Mouse (Mus musculus): ENCODE data around the gene Tdrd12. TPM values are rescaled to one million over a fixed set of nuclear protein-coding genes. Genes with fewer than 3 reads are reported as not detected.
"Not testable (repeated sequence)": the region's sequence is repeated elsewhere in the genome, so short reads cannot be mapped to it uniquely, and the experiment has no call there.

Gene Tdrd12
- polyA plus RNA-seq, 1 experiment from 2014 or later: 1.5 TPM

DNA sequence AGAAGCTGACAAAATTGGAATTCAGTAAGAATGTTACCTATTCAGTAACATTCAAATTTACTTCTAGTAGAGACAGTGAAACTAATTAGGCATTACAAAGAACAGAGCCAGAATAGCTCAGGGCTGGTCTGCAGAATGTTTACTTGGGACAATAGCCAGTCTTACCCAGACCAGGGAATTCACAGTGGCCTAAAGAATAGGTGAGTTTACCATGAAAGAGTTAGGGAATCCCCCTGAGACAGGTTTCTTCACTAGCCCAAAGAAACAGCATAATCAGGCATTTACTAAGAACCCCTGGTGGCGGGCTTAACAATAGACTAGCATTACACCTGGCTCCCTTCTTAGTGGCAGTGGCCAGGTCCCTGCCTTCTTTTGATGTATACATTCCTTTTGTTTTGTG, 7.0 kb downstream of the Tdrd12 start:
- WGBS: 72% methylated on average over 1 of the region's 1 CpGs
- H3K36me3 ChIP-seq (ENCODE audit: control insufficient read depth, insufficient read depth); H3K9ac ChIP-seq (ENCODE audit: low read length); H3K27ac ChIP-seq (ENCODE audit: low read length); H3K9me3 ChIP-seq (replicated peaks; ENCODE audit: control insufficient read depth, low read length); H3K4me2 ChIP-seq (ENCODE audit: low read depth, low read length); ATAC-seq (replicated peaks; ENCODE audit: extremely low read depth, insufficient read depth, low FRiP score); H3K4me3 ChIP-seq (ENCODE audit: low read length); H3K27me3 ChIP-seq (ENCODE audit: control insufficient read depth, insufficient read depth, low read length); H3K4me1 ChIP-seq (ENCODE audit: control insufficient read depth, insufficient read depth, low read length): not testable (repeated sequence)

DNA sequence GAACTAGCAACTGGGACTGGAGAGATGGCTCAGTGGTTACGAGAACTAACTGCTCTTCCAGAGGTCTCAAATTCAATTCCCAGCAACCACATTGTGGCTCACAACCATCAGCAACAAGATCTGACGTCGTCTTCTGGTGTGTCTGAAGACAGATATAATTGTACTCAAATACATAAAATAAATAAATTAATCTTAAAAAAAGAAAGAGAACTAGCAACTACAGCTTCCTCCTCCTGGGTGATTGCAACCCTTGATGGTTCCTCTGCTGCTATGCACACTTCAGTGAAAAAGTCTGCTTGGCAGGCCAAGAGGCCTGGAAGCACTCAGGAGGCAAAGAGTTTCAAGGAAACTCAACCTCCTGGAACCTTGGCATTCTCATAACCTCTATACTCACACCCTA, 7.5 kb downstream of the Tdrd12 start:
- H3K4me1 ChIP-seq (ENCODE audit: control insufficient read depth, insufficient read depth, low read length): no peaks in the 10 kb centered on the region
- no peaks in the 10 kb centered on the region for H3K36me3 ChIP-seq (ENCODE audit: control insufficient read depth, insufficient read depth)
- no peak overlapping the region for H3K27ac ChIP-seq (ENCODE audit: low read length)
- no peak overlapping the region for H3K4me2 ChIP-seq (ENCODE audit: low read depth, low read length)
- ATAC-seq (replicated peaks; ENCODE audit: extremely low read depth, insufficient read depth, low FRiP score): no peak
- no peaks in the 10 kb centered on the region for H3K27me3 ChIP-seq (ENCODE audit: control insufficient read depth, insufficient read depth, low read length)
- H3K9ac ChIP-seq (ENCODE audit: low read length): no peak overlapping the region
- H3K4me3 ChIP-seq (ENCODE audit: low read length): no peak overlapping the region
- 70% methylated on average over 3 of the region's 3 CpGs for WGBS
- H3K9me3 ChIP-seq (replicated peaks; ENCODE audit: control insufficient read depth, low read length): no peaks in the 10 kb centered on the region

DNA sequence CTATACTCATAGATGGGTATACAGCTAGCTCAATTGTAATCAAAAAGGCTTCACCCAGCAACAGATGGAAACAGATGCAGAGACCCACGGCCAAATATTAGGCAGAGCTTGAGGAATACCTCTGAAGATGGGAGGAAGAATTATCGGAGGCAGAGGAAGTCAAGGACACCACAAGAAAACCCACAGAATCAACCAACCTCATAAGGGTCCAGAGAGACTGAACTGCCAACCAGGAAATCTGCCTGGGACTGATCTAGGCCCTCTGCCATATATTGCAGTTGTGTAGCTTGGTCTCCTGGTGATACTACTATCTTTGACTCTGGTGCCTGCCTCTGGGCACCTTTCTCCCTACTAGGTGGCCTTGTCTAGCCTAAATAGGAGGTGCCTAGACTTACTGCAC, 10.8 kb downstream of the Tdrd12 start:
- no peak for ATAC-seq (replicated peaks; ENCODE audit: extremely low read depth, insufficient read depth, low FRiP score)
- H3K27me3 ChIP-seq (ENCODE audit: control insufficient read depth, insufficient read depth, low read length): no peaks in the 10 kb centered on the region
- no peak overlapping the region for H3K4me3 ChIP-seq (ENCODE audit: low read length)
- no peaks in the 10 kb centered on the region for H3K36me3 ChIP-seq (ENCODE audit: control insufficient read depth, insufficient read depth)
- H3K4me1 ChIP-seq (ENCODE audit: control insufficient read depth, insufficient read depth, low read length): no peaks in the 10 kb centered on the region
- no peak overlapping the region for H3K9ac ChIP-seq (ENCODE audit: low read length)
- H3K27ac ChIP-seq (ENCODE audit: low read length): no peak overlapping the region
- no peaks in the 10 kb centered on the region for H3K9me3 ChIP-seq (replicated peaks; ENCODE audit: control insufficient read depth, low read length)
- H3K4me2 ChIP-seq (ENCODE audit: low read depth, low read length): no peak overlapping the region
- 86% methylated on average over 2 of the region's 2 CpGs for WGBS

DNA sequence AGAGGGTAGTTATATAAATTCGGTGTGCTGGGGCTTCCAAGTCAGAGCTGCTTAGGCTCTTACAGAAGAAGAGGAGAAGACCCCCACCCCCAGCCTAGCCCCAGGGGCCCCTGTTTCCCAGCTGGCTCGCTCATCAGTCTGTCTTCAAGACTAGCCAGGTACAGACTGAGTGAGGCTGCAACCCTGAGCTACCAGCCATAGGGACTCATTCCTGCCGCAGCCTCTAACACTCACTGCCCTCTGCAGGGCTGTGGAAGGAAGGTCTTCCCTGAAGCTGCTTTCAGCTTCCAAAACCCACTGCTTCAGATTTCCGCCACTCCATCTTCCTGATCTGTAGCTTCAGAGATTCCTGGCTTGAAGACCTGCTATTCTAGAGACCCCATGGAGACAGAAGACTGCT, 35.5 kb downstream of the Tdrd12 start:
- peak; percentile 72; the same call in 1 of the 2 replicates for ATAC-seq (replicated peaks; ENCODE audit: extremely low read depth, insufficient read depth, low FRiP score)
- no peaks in the 10 kb centered on the region for H3K36me3 ChIP-seq (ENCODE audit: control insufficient read depth, insufficient read depth)
- H3K27ac ChIP-seq (ENCODE audit: low read length): no peak overlapping the region
- no peak overlapping the region for H3K4me3 ChIP-seq (ENCODE audit: low read length)
- no peaks in the 10 kb centered on the region for H3K27me3 ChIP-seq (ENCODE audit: control insufficient read depth, insufficient read depth, low read length)
- H3K9ac ChIP-seq (ENCODE audit: low read length): no peak overlapping the region
- no peaks in the 10 kb centered on the region for H3K9me3 ChIP-seq (replicated peaks; ENCODE audit: control insufficient read depth, low read length)
- no peaks in the 10 kb centered on the region for H3K4me1 ChIP-seq (ENCODE audit: control insufficient read depth, insufficient read depth, low read length)
- WGBS: 28% methylated on average over 4 of the region's 4 CpGs
- H3K4me2 ChIP-seq (ENCODE audit: low read depth, low read length): no peak overlapping the region

DNA sequence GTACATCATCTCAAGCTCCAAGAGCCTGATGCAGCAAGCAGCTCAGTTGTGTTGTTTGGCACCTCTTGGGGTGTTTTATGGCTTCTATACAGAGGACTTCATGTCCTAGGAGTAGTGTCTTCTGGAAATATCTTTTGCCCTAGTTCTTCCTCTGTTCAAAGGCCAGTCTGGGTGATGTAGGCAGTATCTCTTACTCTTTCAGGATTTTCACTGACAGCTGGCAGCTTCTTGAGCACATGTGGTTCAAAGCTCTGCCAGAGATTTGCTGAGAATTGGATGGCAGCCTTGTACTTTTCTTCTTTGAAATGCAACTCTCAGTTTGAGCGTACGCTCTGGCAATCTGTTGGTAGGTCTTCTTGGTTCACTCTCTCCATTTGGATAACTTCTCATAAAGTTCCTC, 40.0 kb downstream of the Tdrd12 start:
- no peaks in the 10 kb centered on the region; the same call in 1 of the 2 replicates for H3K4me1 ChIP-seq (ENCODE audit: control insufficient read depth, insufficient read depth, low read length)
- H3K36me3 ChIP-seq (ENCODE audit: control insufficient read depth, insufficient read depth): no peaks in the 10 kb centered on the region
- WGBS: 94% methylated on average over 2 of the region's 2 CpGs
- H3K27me3 ChIP-seq (ENCODE audit: control insufficient read depth, insufficient read depth, low read length): no peaks in the 10 kb centered on the region
- no peak overlapping the region for H3K27ac ChIP-seq (ENCODE audit: low read length)
- no peak overlapping the region for H3K4me3 ChIP-seq (ENCODE audit: low read length)
- no peaks in the 10 kb centered on the region for H3K9me3 ChIP-seq (replicated peaks; ENCODE audit: control insufficient read depth, low read length)
- ATAC-seq (replicated peaks; ENCODE audit: extremely low read depth, insufficient read depth, low FRiP score): no peak
- no peak overlapping the region for H3K4me2 ChIP-seq (ENCODE audit: low read depth, low read length)
- H3K9ac ChIP-seq (ENCODE audit: low read length): no peak overlapping the region

DNA sequence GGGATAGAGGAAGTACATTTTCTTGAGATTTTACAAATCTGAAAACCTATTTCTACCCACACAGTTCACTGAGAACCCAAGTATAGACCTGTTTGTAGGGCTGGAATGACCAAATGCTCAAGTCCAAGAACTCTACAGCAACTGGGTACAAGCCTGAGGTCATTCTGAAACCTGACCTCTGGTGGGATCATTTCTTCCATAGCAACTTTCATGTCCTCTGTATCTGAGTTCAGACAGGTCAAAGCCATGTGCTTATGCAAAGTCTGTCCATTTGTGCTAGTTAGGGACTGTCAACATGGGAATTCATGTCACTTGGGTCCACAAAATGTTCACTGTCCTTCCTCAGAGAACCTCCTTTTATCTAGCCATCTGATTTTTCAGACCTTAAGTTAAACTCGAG, 46.5 kb downstream of the Tdrd12 start:
- Histone ChIP-seq H3K27me3 (ENCODE audit: control insufficient read depth, insufficient read depth, low read length) (no peaks in the 10 kb centered on the region), H3K36me3 (ENCODE audit: control insufficient read depth, insufficient read depth) (no peaks in the 10 kb centered on the region), H3K9ac (ENCODE audit: low read length) (no peak overlapping the region), H3K9me3 (replicated peaks; ENCODE audit: control insufficient read depth, low read length) (no peaks in the 10 kb centered on the region), H3K4me3 (ENCODE audit: low read length) (no peak overlapping the region), H3K4me2 (ENCODE audit: low read depth, low read length) (no peak overlapping the region), H3K27ac (ENCODE audit: low read length) (no peak overlapping the region), H3K4me1 (ENCODE audit: control insufficient read depth, insufficient read depth, low read length) (peaks cover 5% of the 10 kb centered on the region)
- WGBS: 92% methylated on average over 1 of the region's 1 CpGs
- ATAC-seq (replicated peaks; ENCODE audit: extremely low read depth, insufficient read depth, low FRiP score): no peak

DNA sequence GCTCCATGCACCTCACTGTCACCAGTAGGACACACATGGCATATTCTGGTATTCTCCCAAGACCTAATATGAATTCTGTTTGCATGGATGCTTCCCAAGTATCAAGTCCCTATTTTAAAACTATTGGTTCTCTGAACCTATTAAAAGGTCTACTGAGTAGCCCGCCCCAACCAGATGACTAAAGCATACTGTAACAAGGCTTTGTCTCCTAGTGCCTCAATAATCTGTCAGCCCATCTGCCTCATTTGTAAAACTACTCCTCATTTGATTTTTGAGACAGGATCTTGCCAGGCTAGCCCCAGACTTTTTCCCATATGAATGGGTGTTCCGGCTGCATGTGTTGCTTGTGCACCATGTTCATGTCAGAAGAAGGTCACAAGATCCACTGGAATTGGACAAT, 47.4 kb downstream of the Tdrd12 start:
- Histone ChIP-seq H3K4me1 (ENCODE audit: control insufficient read depth, insufficient read depth, low read length) (peaks cover 10% of the 10 kb centered on the region), H3K9ac (ENCODE audit: low read length) (no peak overlapping the region), H3K9me3 (replicated peaks; ENCODE audit: control insufficient read depth, low read length) (no peaks in the 10 kb centered on the region), H3K27me3 (ENCODE audit: control insufficient read depth, insufficient read depth, low read length) (no peaks in the 10 kb centered on the region), H3K4me3 (ENCODE audit: low read length) (no peak overlapping the region), H3K36me3 (ENCODE audit: control insufficient read depth, insufficient read depth) (no peaks in the 10 kb centered on the region), H3K4me2 (ENCODE audit: low read depth, low read length) (no peak overlapping the region), H3K27ac (ENCODE audit: low read length) (no peak overlapping the region)
- no peak for ATAC-seq (replicated peaks; ENCODE audit: extremely low read depth, insufficient read depth, low FRiP score)
- WGBS: 95% methylated on average over 2 of the region's 2 CpGs

DNA sequence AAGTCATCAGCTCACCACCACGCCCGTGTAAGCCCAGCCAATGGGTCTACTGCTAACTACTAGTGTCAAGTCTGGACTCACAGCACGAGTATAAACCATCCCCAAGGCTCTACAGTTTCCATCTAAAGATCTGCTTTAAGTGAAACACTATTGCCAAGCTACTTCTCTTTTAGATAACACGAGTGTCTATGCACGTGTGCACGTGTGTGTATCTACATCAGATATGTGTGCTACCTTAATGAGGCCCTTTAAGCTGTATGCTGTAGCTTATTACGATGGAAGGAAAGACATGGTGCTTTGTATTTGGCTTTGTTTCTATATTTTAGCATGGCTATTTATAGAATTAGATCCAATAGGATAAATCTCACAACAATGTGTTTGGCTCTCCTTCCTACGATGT, 51.0 kb downstream of the Tdrd12 start:
- no peak for ATAC-seq (replicated peaks; ENCODE audit: extremely low read depth, insufficient read depth, low FRiP score)
- no peaks in the 10 kb centered on the region for H3K27me3 ChIP-seq (ENCODE audit: control insufficient read depth, insufficient read depth, low read length)
- H3K4me2 ChIP-seq (ENCODE audit: low read depth, low read length): no peak overlapping the region
- no peaks in the 10 kb centered on the region for H3K36me3 ChIP-seq (ENCODE audit: control insufficient read depth, insufficient read depth)
- 73% methylated on average over 8 of the region's 8 CpGs for WGBS
- peaks cover 13% of the 10 kb centered on the region for H3K4me1 ChIP-seq (ENCODE audit: control insufficient read depth, insufficient read depth, low read length)
- no peak overlapping the region for H3K9ac ChIP-seq (ENCODE audit: low read length)
- no peak overlapping the region for H3K27ac ChIP-seq (ENCODE audit: low read length)
- H3K9me3 ChIP-seq (replicated peaks; ENCODE audit: control insufficient read depth, low read length): no peaks in the 10 kb centered on the region
- H3K4me3 ChIP-seq (ENCODE audit: low read length): no peak overlapping the region

DNA sequence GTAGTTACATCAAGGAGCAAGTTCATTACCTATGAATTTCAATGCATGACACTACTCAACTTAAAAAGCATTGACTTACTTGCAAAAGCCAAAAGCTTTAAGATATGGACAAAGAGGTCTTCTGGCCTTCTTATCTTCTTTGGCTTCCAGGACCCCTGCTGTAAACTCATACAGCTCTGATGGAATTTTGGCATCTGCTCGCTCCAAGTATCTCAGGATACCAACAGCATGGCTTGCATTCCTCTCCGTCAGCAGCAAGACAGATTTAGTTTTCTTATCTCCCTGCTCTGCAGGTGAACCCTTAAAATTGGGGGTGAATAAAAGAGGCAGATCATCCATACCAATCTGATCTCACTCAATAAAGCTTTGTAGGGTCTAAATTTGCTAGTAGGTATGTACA, 52.4 kb downstream of the Tdrd12 start:
- no peaks in the 10 kb centered on the region for H3K9me3 ChIP-seq (replicated peaks; ENCODE audit: control insufficient read depth, low read length)
- WGBS: 24% methylated on average over 2 of the region's 2 CpGs
- peak overlapping the region; percentile 44 for H3K27ac ChIP-seq (ENCODE audit: low read length)
- peak overlapping the region; percentile 10; the same call in 1 of the 2 replicates for H3K4me2 ChIP-seq (ENCODE audit: low read depth, low read length)
- H3K4me1 ChIP-seq (ENCODE audit: control insufficient read depth, insufficient read depth, low read length): peaks cover 13% of the 10 kb centered on the region
- no peak overlapping the region for H3K9ac ChIP-seq (ENCODE audit: low read length)
- H3K4me3 ChIP-seq (ENCODE audit: low read length): no peak overlapping the region
- ATAC-seq (replicated peaks; ENCODE audit: extremely low read depth, insufficient read depth, low FRiP score): peak; percentile 83
- H3K27me3 ChIP-seq (ENCODE audit: control insufficient read depth, insufficient read depth, low read length): no peaks in the 10 kb centered on the region
- H3K36me3 ChIP-seq (ENCODE audit: control insufficient read depth, insufficient read depth): no peaks in the 10 kb centered on the region

DNA sequence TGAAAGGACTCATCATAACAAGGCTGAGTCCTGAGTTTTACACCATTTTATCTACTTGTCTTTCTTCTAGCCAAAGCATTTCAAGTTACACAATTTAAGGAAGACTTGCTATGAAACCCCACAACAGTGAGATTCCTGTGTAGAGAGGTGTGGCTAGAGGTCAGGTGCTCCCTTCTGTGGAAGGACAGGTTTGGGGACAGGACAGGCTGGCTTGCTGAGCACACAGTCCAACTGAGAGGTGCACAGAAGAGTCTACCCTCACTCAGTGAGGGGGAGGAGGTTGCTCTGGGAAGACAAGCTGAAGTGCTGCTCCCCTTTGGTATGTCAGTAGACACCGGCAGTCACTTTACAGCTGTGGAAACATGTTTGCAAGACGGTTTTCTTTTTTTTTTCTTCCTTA, 61.1 kb downstream of the Tdrd12 start:
- H3K4me1 ChIP-seq (ENCODE audit: control insufficient read depth, insufficient read depth, low read length): no peaks in the 10 kb centered on the region
- no peaks in the 10 kb centered on the region for H3K9me3 ChIP-seq (replicated peaks; ENCODE audit: control insufficient read depth, low read length)
- no peaks in the 10 kb centered on the region for H3K36me3 ChIP-seq (ENCODE audit: control insufficient read depth, insufficient read depth)
- 56% methylated on average over 2 of the region's 2 CpGs for WGBS
- H3K4me2 ChIP-seq (ENCODE audit: low read depth, low read length): no peak overlapping the region
- H3K9ac ChIP-seq (ENCODE audit: low read length): no peak overlapping the region
- no peak overlapping the region for H3K27ac ChIP-seq (ENCODE audit: low read length)
- no peaks in the 10 kb centered on the region for H3K27me3 ChIP-seq (ENCODE audit: control insufficient read depth, insufficient read depth, low read length)
- H3K4me3 ChIP-seq (ENCODE audit: low read length): no peak overlapping the region
- no peak for ATAC-seq (replicated peaks; ENCODE audit: extremely low read depth, insufficient read depth, low FRiP score)

All from heart, embryonic 16.5 days (tissue).